Mouse (Mus musculus): ENCODE measurements around the gene Kcnk10. TPM values are rescaled to one million over a fixed set of nuclear protein-coding genes. Genes with fewer than 3 reads are reported as not detected.

Kcnk10 gene
- polyA plus RNA-seq, 1 experiment from 2014 or later = 3.3 TPM

GRCm38 (mm10) chr12:98501528-98502280 lies 76.4 kb downstream of the Kcnk10 start:
- in situ Hi-C loops (cut with MboI; ENCODE audit: low pct_unique_long_range_greater_than_20kb) = no loop called here
- DNase-seq (ENCODE audit: low read depth, low spot score) (no peak), ATAC-seq (no peak)
- POLR2A ChIA-PET = no interaction called here
- CTCF ChIA-PET = no interaction called here
- no peak for TF ChIP-seq CTCF (IDR thresholded peaks at IDR 0.05)
- H3K27me3 ChIP-seq = no peaks in the 10 kb centered on the region

DNA sequence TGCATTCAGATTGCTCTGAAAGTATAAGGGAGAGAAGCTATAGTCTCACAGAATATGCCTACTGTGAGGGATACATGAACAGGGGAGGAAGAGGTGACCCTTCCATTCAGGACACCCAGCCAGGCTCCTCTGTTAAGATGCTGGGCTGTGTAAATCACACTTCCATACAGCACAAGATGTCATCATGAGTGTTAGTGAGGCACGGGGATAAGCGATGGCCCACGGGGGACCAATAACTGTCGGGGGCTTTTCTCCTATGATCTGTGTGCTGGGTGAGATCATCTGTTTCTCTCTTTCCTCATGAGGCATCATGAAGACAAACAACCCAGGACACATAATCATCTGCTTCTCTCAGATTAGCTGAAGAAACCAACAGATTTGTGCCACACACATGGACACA lies 77.1 kb downstream of the Kcnk10 start:
- ATAC-seq = no peak

DNA sequence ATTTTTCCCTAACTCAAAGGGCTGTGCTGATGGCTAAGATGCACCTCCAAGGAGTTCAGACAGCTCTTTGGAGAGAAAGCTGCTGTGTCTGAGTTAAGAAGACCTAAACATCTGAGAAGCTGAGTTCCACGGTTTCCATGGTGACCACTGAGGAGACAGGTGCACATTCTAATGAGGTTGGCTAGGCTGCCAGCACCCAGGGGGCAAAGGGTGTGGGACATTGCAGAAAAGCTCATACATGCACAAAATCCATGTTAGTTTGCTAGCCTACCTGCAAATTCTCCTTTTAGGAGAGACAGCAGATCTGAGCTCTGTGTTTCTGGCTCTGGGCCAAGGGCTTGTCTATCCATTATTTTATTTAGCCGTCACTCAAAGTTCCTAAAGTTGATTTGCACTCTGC lies 96.7 kb downstream of the Kcnk10 start:
- in situ Hi-C loops (cut with MboI; ENCODE audit: low pct_unique_long_range_greater_than_20kb) = no loop called here
- H3K27me3 ChIP-seq = no peaks in the 10 kb centered on the region
- no peak for TF ChIP-seq CTCF (IDR thresholded peaks at IDR 0.05)
- POLR2A ChIA-PET = no interaction called here
- DNase-seq (ENCODE audit: low read depth, low spot score) (no peak), ATAC-seq (no peak)
- CTCF ChIA-PET = interaction anchor here (1.6 kb wide), 1 partner anchor 198 kb away, joined by 4 read pairs; no protein-coding TSS in a partner anchor

More for the DNA sequence above, 77.1 kb downstream of the Kcnk10 start:
- H3K27me3 ChIP-seq = no peaks in the 10 kb centered on the region
- TF ChIP-seq CTCF (IDR thresholded peaks at IDR 0.05) = no peak
- ChIA-PET POLR2A (no interaction called here), CTCF (no interaction called here)
- DNase-seq (ENCODE audit: low read depth, low spot score) = no peak
- in situ Hi-C loops (cut with MboI; ENCODE audit: low pct_unique_long_range_greater_than_20kb) = no loop called here

GRCm38 (mm10) chr12:98481048-98481447 lies 97.1 kb downstream of the Kcnk10 start:
- ChIA-PET POLR2A (no interaction called here), CTCF (interaction anchor here (1.6 kb wide), 1 partner anchor 197 kb away, joined by 4 read pairs; no protein-coding TSS in a partner anchor)
- ATAC-seq = no peak
- H3K27me3 ChIP-seq = no peaks in the 10 kb centered on the region
- no peak for TF ChIP-seq CTCF (IDR thresholded peaks at IDR 0.05)
- DNase-seq (ENCODE audit: low read depth, low spot score) = no peak
- in situ Hi-C loops (cut with MboI; ENCODE audit: low pct_unique_long_range_greater_than_20kb) = no loop called here

- TF ChIP-seq CTCF (IDR thresholded peaks at IDR 0.05) = no peak
- ChIA-PET POLR2A (no interaction called here), CTCF (interaction anchor here (1.4 to 1.5 kb wide), 2 partner anchors 14 to 16 kb away, joined by 3 to 4 read pairs; no protein-coding TSS in a partner anchor)
- no peak for DNase-seq (ENCODE audit: low read depth, low spot score)
- no peak for ATAC-seq
- no peaks in the 10 kb centered on the region for H3K27me3 ChIP-seq
- in situ Hi-C loops (cut with MboI; ENCODE audit: low pct_unique_long_range_greater_than_20kb) = loop anchor here (5.0 kb wide), 1 partner anchor 94 kb away; no protein-coding TSS in a partner anchor
These were observed 100.2 kb downstream of the Kcnk10 start for GRCm38 (mm10) chr12:98477673-98478461.

DNA sequence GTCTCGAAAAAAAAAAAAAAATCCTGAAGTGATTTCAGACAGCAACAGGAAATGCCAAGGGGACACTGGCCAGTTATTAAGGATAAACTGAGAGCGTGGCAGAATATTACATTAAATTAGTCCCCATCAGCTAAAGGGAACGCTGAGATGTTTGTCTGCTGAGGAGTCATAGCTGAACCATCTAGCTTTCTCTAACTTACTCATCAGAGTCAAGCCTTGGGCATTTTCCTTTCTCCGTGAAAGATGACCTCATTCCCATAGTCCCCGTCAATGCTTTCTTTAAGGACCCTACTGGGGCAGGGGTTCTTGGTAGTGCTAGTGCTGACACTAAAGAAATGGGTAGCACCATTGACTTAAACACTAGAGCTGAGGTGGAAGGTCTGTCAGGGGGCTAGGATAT lies 106.9 kb downstream of the Kcnk10 start:
- in situ Hi-C loops (cut with MboI; ENCODE audit: low pct_unique_long_range_greater_than_20kb) = no loop called here
- ATAC-seq (no peak), DNase-seq (ENCODE audit: low read depth, low spot score) (no peak)
- no peaks in the 10 kb centered on the region for H3K27me3 ChIP-seq
- CTCF ChIA-PET = interaction anchor here (1.3 kb wide), 1 partner anchor 9 kb away, joined by 3 read pairs; no protein-coding TSS in a partner anchor
- POLR2A ChIA-PET = no interaction called here
- no peak for TF ChIP-seq CTCF (IDR thresholded peaks at IDR 0.05)

DNA sequence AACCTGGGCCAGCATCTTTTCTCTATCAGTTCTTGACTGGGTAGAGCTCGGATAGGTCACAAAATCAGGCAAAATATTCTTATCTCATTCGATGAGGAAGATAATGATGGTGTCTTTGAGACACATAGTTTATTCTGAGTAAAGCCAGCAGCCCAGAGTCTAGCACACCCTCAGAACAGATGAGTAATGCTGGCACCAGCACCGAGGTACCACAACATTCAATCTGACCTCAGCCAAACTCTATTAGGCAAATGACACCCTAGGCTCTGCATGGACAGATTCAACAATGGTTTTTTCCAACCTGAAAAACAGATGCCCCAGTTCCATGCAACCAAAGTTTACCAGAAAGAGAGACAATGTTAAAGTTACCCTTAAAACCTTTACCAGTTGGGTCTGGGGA lies 108.0 kb downstream of the Kcnk10 start:
- no peak for ATAC-seq
- no peaks in the 10 kb centered on the region for H3K27me3 ChIP-seq
- ChIA-PET CTCF (no interaction called here), POLR2A (no interaction called here)
- no peak for DNase-seq (ENCODE audit: low read depth, low spot score)
- no peak for TF ChIP-seq CTCF (IDR thresholded peaks at IDR 0.05)
- in situ Hi-C loops (cut with MboI; ENCODE audit: low pct_unique_long_range_greater_than_20kb) = no loop called here

GRCm38 (mm10) chr12:98467793-98468192 lies 110.3 kb downstream of the Kcnk10 start:
- POLR2A ChIA-PET = no interaction called here
- CTCF ChIA-PET = no interaction called here
- no peaks in the 10 kb centered on the region for H3K27me3 ChIP-seq
- ATAC-seq (no peak), DNase-seq (ENCODE audit: low read depth, low spot score) (no peak)
- TF ChIP-seq CTCF (IDR thresholded peaks at IDR 0.05) = no peak
- in situ Hi-C loops (cut with MboI; ENCODE audit: low pct_unique_long_range_greater_than_20kb) = no loop called here

- H3K27me3 ChIP-seq = no peaks in the 10 kb centered on the region
- DNase-seq (ENCODE audit: low read depth, low spot score) (no peak), ATAC-seq (no peak)
- POLR2A ChIA-PET = no interaction called here
- CTCF ChIA-PET = interaction anchor here (0.8 to 1.6 kb wide), 6 partner anchors 22 to 179 kb away, joined by 3 to 8 read pairs (median 4); no protein-coding TSS in a partner anchor
- in situ Hi-C loops (cut with MboI; ENCODE audit: low pct_unique_long_range_greater_than_20kb) = no loop called here
- TF ChIP-seq CTCF (IDR thresholded peaks at IDR 0.05) = peak; percentile 88
These were observed 118.2 kb downstream of the Kcnk10 start for GRCm38 (mm10) chr12:98459889-98460288.

- H3K27me3 ChIP-seq = no peaks in the 10 kb centered on the region
- in situ Hi-C loops (cut with MboI; ENCODE audit: low pct_unique_long_range_greater_than_20kb) = no loop called here
- TF ChIP-seq CTCF (IDR thresholded peaks at IDR 0.05) = no peak
- POLR2A ChIA-PET = no interaction called here
- CTCF ChIA-PET = no interaction called here
- DNase-seq (ENCODE audit: low read depth, low spot score) = no peak
- ATAC-seq = no peak
These were observed 119.2 kb downstream of the Kcnk10 start for GRCm38 (mm10) chr12:98458944-98459343.

DNA sequence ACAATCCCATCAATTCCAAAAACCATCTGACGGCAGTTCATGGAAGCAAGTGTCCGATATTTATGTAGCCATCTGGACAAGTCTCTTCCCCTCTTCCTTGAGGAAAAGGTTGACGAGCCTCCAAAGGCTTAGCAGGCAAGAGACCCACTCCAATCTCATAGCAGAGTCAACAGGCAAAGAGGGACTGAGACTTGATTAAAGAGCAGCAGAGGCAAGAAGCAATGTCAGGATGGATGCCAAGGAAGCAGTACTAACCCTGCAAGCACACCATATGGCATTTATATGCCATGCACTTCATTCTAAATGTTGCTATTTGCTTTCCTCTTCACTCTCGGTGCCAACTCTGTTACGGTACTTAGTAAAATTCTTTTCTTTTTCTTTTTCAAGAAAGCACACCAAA lies 119.6 kb downstream of the Kcnk10 start:
- in situ Hi-C loops (cut with MboI; ENCODE audit: low pct_unique_long_range_greater_than_20kb) = no loop called here
- no peak for TF ChIP-seq CTCF (IDR thresholded peaks at IDR 0.05)
- ChIA-PET CTCF (no interaction called here), POLR2A (no interaction called here)
- H3K27me3 ChIP-seq = no peaks in the 10 kb centered on the region
- no peak for DNase-seq (ENCODE audit: low read depth, low spot score)
- ATAC-seq = no peak

All from Patski (cell line).